In the genomic region with DNA sequence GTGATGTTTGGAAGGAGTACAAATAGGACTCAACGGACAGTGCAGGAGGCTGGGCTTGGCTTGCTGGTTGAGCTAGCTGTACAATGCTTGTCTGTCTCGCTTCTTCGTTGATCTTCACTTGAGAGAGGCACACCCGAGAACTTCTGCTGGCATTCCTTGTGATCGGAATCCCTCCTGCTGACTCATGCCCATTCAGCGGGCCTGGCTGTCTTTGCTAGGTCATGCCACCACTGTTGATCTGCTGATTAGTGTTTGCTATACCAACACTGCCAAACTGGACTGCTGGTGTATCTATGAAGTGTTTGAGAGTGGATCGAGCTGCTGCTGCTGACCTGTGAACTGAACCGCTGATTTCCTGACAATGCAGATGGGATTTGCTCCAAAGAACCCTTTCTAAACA, we compare ENCODE assay signal across 31 mouse cellular contexts. TPM values are rescaled to one million over a fixed set of nuclear protein-coding genes. Genes with fewer than 3 reads are reported as not detected.
DNase-seq lines count a peak whose midpoint lies in the region; ATAC-seq and TF ChIP-seq lines count a peak whose summit lies in the region.
"Had no signal": no experiment of that assay in that cellular context is flagged by ENCODE, and none has a peak within 500 bp of the region (broad histone marks: within the 10 kb centered on the region; RNA-seq: fewer than 3 reads in every experiment).

No protein-coding gene starts in this region.

- no peaks in the 10 kb centered on the region for H3K36me3 ChIP-seq in stomach, postnatal 0 days (ENCODE audit: control insufficient read depth, insufficient read depth, low read length)
- no peaks in the 10 kb centered on the region for H3K36me3 ChIP-seq in forebrain, embryonic 15.5 days
- H3K36me3 ChIP-seq: embryonic facial prominence, embryonic 13.5 days; forebrain, embryonic 10.5 days; G1E; heart, embryonic 12.5 days; liver, embryonic 15.5 days; midbrain, embryonic 10.5 days had no signal

- no peak overlapping the region for H3K4me2 ChIP-seq in stomach, postnatal 0 days (replicated peaks; ENCODE audit: low read depth)
- no peak overlapping the region for H3K4me2 ChIP-seq in forebrain, embryonic 15.5 days (replicated peaks)
- H3K4me2 ChIP-seq: embryonic facial prominence, embryonic 13.5 days; heart, embryonic 12.5 days; hindbrain, embryonic 14.5 days; liver, embryonic 15.5 days had no signal

- no peak overlapping the region for H3K27ac ChIP-seq in stomach, postnatal 0 days (replicated peaks)
- H3K27ac ChIP-seq in forebrain, embryonic 15.5 days (replicated peaks), result no peak overlapping the region
- H3K27ac ChIP-seq: embryonic facial prominence, embryonic 13.5 days; forebrain, embryonic 10.5 days; gastrocnemius, adult 2 months; heart, adult 2 months; hindbrain, embryonic 14.5 days; liver, embryonic 15.5 days; macrophage; midbrain, embryonic 10.5 days had no signal

- peak; percentile 25 for DNase-seq in lung, postnatal 10 days
- no peak for DNase-seq in lung, adult 18-20 months
- DNase-seq in urinary bladder, adult 18-20 months (ENCODE audit: low spot score in 2 of 2), result peak; percentile 24 to 30
- DNase-seq in urinary bladder, adult 2 months (ENCODE audit: low spot score), result no peak
- DNase-seq in MN1 (ENCODE audit: low spot score), result peak; percentile 10
- no peak for DNase-seq in stomach, postnatal 0 days (ENCODE audit: low spot score)
- DNase-seq: adrenal gland, postnatal 25 days; cerebellum, adult 11-12 months; cerebellum, adult 9-11 months; gastrocnemius, adult 2 months; gastrocnemius, postnatal 36 days; heart, adult 2 months; heart, postnatal 4 days; kidney, adult 9 months; kidney, postnatal 10 days; layer of hippocampus, postnatal 36 days; left cerebral cortex, postnatal 4 days; thymus, postnatal 25 days had no signal

- no peak for TF ChIP-seq CTCF in stomach, postnatal 0 days (IDR thresholded peaks at IDR 0.05; ENCODE audit: low read depth)

- 0 out of 2 replicates have a peak, but pooled peaks have one; percentile 15 for ATAC-seq in stomach, postnatal 0 days (ENCODE audit: low FRiP score, low TSS enrichment)
- no peak for ATAC-seq in forebrain, embryonic 15.5 days (replicated peaks)
- ATAC-seq: forebrain, embryonic 16.5 days; intestine, postnatal 0 days; midbrain, embryonic 16.5 days had no signal

- no peaks in the 10 kb centered on the region for H3K9me3 ChIP-seq in stomach, postnatal 0 days (ENCODE audit: control insufficient read depth, low read length)
- H3K9me3 ChIP-seq in forebrain, embryonic 15.5 days, result no peaks in the 10 kb centered on the region
- H3K9me3 ChIP-seq: embryonic facial prominence, embryonic 13.5 days; forebrain, embryonic 10.5 days; G1E; heart, embryonic 12.5 days; liver, embryonic 15.5 days; midbrain, embryonic 10.5 days had no signal

- no peak overlapping the region for H3K4me3 ChIP-seq in stomach, postnatal 0 days (ENCODE audit: low read depth, low read length)
- no peak overlapping the region for H3K4me3 ChIP-seq in forebrain, embryonic 15.5 days
- H3K4me3 ChIP-seq: embryonic facial prominence, embryonic 13.5 days; forebrain, embryonic 10.5 days; gastrocnemius, adult 2 months; heart, adult 2 months; heart, embryonic 12.5 days; liver, embryonic 15.5 days; midbrain, embryonic 10.5 days had no signal

- no peak overlapping the region for H3K9ac ChIP-seq in stomach, postnatal 0 days (ENCODE audit: low read length)
- no peak overlapping the region for H3K9ac ChIP-seq in forebrain, embryonic 15.5 days (replicated peaks)
- H3K9ac ChIP-seq: embryonic facial prominence, embryonic 13.5 days; heart, embryonic 12.5 days; hindbrain, embryonic 14.5 days; liver, embryonic 15.5 days had no signal

- WGBS in stomach, postnatal 0 days, result 63% methylated on average over 8 of the region's 8 CpGs
- 82% methylated on average over 8 of the region's 8 CpGs for WGBS in forebrain, embryonic 15.5 days

- H3K4me1 ChIP-seq in stomach, postnatal 0 days (replicated peaks; ENCODE audit: control insufficient read depth, insufficient read depth), result no peaks in the 10 kb centered on the region
- H3K4me1 ChIP-seq in forebrain, embryonic 15.5 days, result no peaks in the 10 kb centered on the region
- H3K4me1 ChIP-seq: liver, embryonic 15.5 days had no signal

- TF ChIP-seq EP300 in stomach, postnatal 0 days (optimal IDR thresholded peaks at IDR 0.05), result no peak

- no peaks in the 10 kb centered on the region for H3K27me3 ChIP-seq in stomach, postnatal 0 days (ENCODE audit: control insufficient read depth, insufficient read depth, low read length)
- H3K27me3 ChIP-seq in forebrain, embryonic 15.5 days, result no peaks in the 10 kb centered on the region
- H3K27me3 ChIP-seq: CH12.LX; embryonic facial prominence, embryonic 13.5 days; heart, embryonic 12.5 days; liver, embryonic 15.5 days had no signal

RNA-seq across cellular contexts. Expression of gene Sirt5, which starts 15.9 kb away (rescaled TPM):
- polyA plus RNA-seq in urinary bladder, adult 2 months (2012; rRNA removed), result 18.1 and 19.6 TPM in 2 replicates
- 12.5 and 13.6 TPM in 2 replicates for polyA plus RNA-seq in stomach, postnatal 0 days (2015; fragmentation: Nextera tagmentation; extraction: Ambion mirVana)
- 42.8 and 44.4 TPM in 2 replicates for polyA plus RNA-seq in forebrain, embryonic 15.5 days (2015; fragmentation: Nextera tagmentation; extraction: Ambion mirVana)

RNA-seq across cellular contexts. Expression of gene Gfod1, which starts 45.4 kb away (rescaled TPM):
- polyA plus RNA-seq in urinary bladder, adult 2 months (2012; rRNA removed), result 3.6 and 4.7 TPM in 2 replicates
- 0.57 and 1.1 TPM in 2 replicates for polyA plus RNA-seq in stomach, postnatal 0 days (2015; fragmentation: Nextera tagmentation; extraction: Ambion mirVana)
- 1.8 and 2.3 TPM in 2 replicates for polyA plus RNA-seq in forebrain, embryonic 15.5 days (2015; fragmentation: Nextera tagmentation; extraction: Ambion mirVana)

RNA-seq across cellular contexts. Expression of gene Nol7, which starts 48.8 kb away (rescaled TPM):
- polyA plus RNA-seq in urinary bladder, adult 2 months (2012; rRNA removed), result 122 and 125 TPM in 2 replicates
- polyA plus RNA-seq in stomach, postnatal 0 days (2015; fragmentation: Nextera tagmentation; extraction: Ambion mirVana), result 118 and 119 TPM in 2 replicates
- 177 and 189 TPM in 2 replicates for polyA plus RNA-seq in forebrain, embryonic 15.5 days (2015; fragmentation: Nextera tagmentation; extraction: Ambion mirVana)

Comparison
In these comparisons a context has a peak if more than half of its experiments do, and no peak if none do; other contexts are left out.
1. DNase-seq: peak in lung, postnatal 10 days (single experiment), urinary bladder, adult 18-20 months (2 of 2) and MN1 (single experiment); none in lung, adult 18-20 months (0 of 2), urinary bladder, adult 2 months (single experiment) and stomach, postnatal 0 days (single experiment).